Mouse (Mus musculus) forebrain, postnatal 0 days (tissue): ENCODE data around the gene Nhlrc3. TPM values are rescaled to one million over a fixed set of nuclear protein-coding genes. Genes with fewer than 3 reads are reported as not detected.

ENCODE experiments used
- ATAC-seq: fragments of 200-750 bp; cut with Nextera tagmentation; 2 replicates; pipeline ENCODE4 v1.8.0; 2017; ENCODE audit warnings: mild to moderate bottlenecking, moderate library complexity
- DNase-seq: peaks from one replicate; pipeline ENCODE4 v3.0.0-alpha.2; 2015
- H3K27ac ChIP-seq: fragments of 300-500 bp; sonication (generic); 2 replicates; pipeline ENCODE4 v1.5.1; 2014; ENCODE audit warnings: low read depth, mild to moderate bottlenecking, antibody characterized with exemption, low read length, moderate library complexity, mixed read lengths
- H3K27me3 ChIP-seq: fragments of 300-500 bp; sonication (generic); 2 replicates; pipeline ENCODE4 v1.6.1; 2014; ENCODE audit warnings: mild to moderate bottlenecking, low read length, mixed read lengths; ENCODE audit not compliant: insufficient read depth
- H3K36me3 ChIP-seq: fragments of 300-500 bp; sonication (generic); 2 replicates; pipeline ENCODE4 v1.6.1; 2014; ENCODE audit warnings: mild to moderate bottlenecking, moderate library complexity; ENCODE audit not compliant: insufficient read depth
- H3K4me1 ChIP-seq: fragments of 300-500 bp; sonication (generic); 2 replicates; pipeline ENCODE4 v1.6.1; 2014; ENCODE audit warnings: antibody characterized with exemption; ENCODE audit not compliant: insufficient read depth
- H3K4me2 ChIP-seq: fragments of 300-500 bp; sonication (generic); 2 replicates; pipeline ENCODE4 v1.6.1; 2014; ENCODE audit warnings: low read depth, mild to moderate bottlenecking, moderate library complexity
- H3K4me3 ChIP-seq: fragments of 300-500 bp; sonication (generic); 2 replicates; pipeline ENCODE4 v1.5.1; 2014; ENCODE audit warnings: low read depth, low read length, mixed read lengths
- H3K9ac ChIP-seq: fragments of 300-500 bp; sonication (generic); 2 replicates; pipeline ENCODE4 v1.6.1; 2014; ENCODE audit warnings: mild to moderate bottlenecking
- H3K9me3 ChIP-seq: fragments of 300-500 bp; sonication (generic); 2 replicates; pipeline ENCODE4 v1.6.1; 2016; ENCODE audit warnings: low read length
- CTCF ChIP-seq: sonication (generic); IDR thresholded peaks from 2 replicates; pipeline ENCODE4 v1.5.1; 2016; ENCODE audit warnings: antibody characterized with exemption, control low read depth, low read depth
- WGBS: fragments of 180-500 bp; shearing (Covaris S2); extraction: QIAGEN DNeasy Blood & Tissue Kit; methylation state at CpG from one replicate; pipeline ENCODE4 v1.1.7; 2014; 5-methylcytosine and 5-hydroxymethylcytosine counted together
- polyA plus RNA-seq: library from polyadenylated mRNA; unstranded; fragments of >200 nt; fragmentation: Nextera tagmentation; extraction: Ambion mirVana; gene quantifications from 2 replicates; pipeline ENCODE4 v1.2.1, GENCODE M21; 2015
- total RNA-seq: library from RNA; depleted of rRNA; stranded (reverse); fragments of >200 nt; gene quantifications from 2 replicates; pipeline ENCODE4 v1.2.3, GENCODE M21; 2014

The Nhlrc3 gene
- total and polyA plus RNA-seq, 2 experiments from 2014 or later, result 7.0 to 13.8 TPM

DNA sequence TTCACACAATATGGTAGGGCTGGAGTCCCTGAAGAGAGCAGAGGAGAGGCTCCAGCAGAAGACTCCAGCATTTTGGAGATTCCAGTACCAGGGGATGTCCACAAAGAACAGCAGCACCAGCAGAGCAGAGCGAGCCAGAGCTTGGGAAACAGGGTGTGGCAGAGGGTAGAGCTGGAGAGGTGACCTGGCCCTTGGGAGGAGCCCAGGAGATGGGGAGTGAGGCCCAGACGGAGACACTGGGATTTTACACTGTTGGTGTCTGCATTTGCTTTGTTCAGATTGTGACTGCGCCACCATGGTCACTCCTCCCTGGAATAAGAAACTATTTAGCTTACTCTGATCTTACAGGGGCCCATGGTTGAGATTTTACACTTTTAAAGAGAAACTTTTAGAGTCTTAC lies 16.3 kb downstream of the Nhlrc3 start:
- no peak overlapping the region for H3K4me2 ChIP-seq
- H3K27ac ChIP-seq, result no peak overlapping the region
- DNase-seq (no peak), ATAC-seq (no peak)
- no peaks in the 10 kb centered on the region for H3K9me3 ChIP-seq
- no peak for TF ChIP-seq CTCF
- no peaks in the 10 kb centered on the region for H3K4me1 ChIP-seq
- no peak overlapping the region for H3K9ac ChIP-seq
- no peak overlapping the region for H3K4me3 ChIP-seq
- H3K27me3 ChIP-seq, result no peaks in the 10 kb centered on the region
- WGBS, result 88% methylated on average over 3 of the region's 3 CpGs
- peaks cover 17% of the 10 kb centered on the region for H3K36me3 ChIP-seq

DNA sequence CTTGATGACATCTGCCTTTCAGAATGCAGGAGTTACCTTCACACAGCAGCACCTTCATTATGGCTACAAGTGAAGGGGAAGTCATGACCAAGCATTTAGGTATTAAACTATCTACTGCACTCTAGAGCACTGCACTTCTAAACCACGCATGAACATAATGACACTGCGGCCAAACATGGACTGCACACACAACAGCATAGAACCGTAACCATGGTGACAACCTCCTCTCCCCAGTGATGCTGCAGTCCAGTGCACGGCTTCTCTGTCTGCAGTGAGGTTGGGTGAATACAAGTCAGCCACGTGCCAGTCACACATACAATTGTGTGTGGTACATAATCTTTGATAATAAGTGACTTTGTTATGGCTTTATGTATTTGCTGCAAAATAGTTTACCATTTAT lies 17.6 kb downstream of the Nhlrc3 start:
- H3K4me2 ChIP-seq, result no peak overlapping the region
- H3K27me3 ChIP-seq, result no peaks in the 10 kb centered on the region
- H3K9ac ChIP-seq, result no peak overlapping the region
- H3K27ac ChIP-seq, result no peak overlapping the region
- H3K4me1 ChIP-seq, result no peaks in the 10 kb centered on the region
- peak; percentile 71 for ATAC-seq
- H3K36me3 ChIP-seq, result 0 out of 2 replicates have a peak, but pooled peaks cover 5% of the 10 kb centered on the region
- 56% methylated on average over 5 of the region's 5 CpGs for WGBS
- no peak for TF ChIP-seq CTCF
- H3K9me3 ChIP-seq, result no peaks in the 10 kb centered on the region
- H3K4me3 ChIP-seq, result no peak overlapping the region
- no peak for DNase-seq

DNA sequence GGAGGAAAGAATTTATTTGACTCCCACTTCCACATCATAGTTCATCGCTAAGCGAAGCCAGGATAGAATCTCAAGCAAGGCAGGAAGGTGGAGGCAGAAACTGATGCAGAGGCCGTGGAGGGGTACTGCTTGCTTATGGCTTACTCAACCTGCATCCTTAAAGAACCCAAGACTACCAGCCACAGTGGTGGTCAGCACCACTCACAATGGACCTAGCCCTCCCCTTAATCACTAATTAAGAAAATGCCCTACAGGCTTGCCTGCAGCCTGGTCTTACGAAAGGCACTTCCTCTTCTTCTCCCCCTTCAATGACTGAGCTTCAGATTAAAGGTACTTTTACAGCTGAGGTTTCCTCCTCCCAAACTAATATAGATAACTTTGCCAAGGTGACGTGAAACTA lies 26.6 kb downstream of the Nhlrc3 start:
- H3K4me3 ChIP-seq, result no peak overlapping the region
- no peaks in the 10 kb centered on the region for H3K27me3 ChIP-seq
- H3K4me1 ChIP-seq, result no peaks in the 10 kb centered on the region
- no peaks in the 10 kb centered on the region for H3K9me3 ChIP-seq
- no peak overlapping the region for H3K27ac ChIP-seq
- TF ChIP-seq CTCF, result no peak
- no peaks in the 10 kb centered on the region for H3K36me3 ChIP-seq
- WGBS, result 53% methylated on average over 5 of the region's 5 CpGs
- H3K4me2 ChIP-seq, result no peak overlapping the region
- no peak overlapping the region for H3K9ac ChIP-seq
- no peak for DNase-seq
- ATAC-seq, result no peak

DNA sequence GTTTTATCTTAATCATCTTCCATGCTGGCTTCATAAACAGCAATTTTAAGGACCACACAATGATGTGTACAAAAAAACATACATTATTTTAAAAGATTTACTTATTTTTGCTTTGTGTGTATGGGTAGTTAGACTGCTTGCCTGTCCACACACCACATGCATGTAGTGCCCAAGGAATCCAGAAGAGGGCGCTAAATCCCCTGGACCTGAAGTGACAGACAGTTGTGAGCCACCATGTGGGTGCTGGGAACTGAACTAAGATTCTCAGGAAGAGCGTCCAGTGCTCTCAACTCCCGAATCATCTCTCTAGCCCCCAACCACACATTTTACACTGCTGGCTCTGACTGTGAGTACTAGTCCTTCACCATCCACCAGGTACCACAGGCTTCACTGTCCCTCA lies 28.5 kb downstream of the Nhlrc3 start:
- 0 out of 2 replicates have a peak, but pooled peaks have one; percentile 23 for TF ChIP-seq CTCF
- Histone ChIP-seq H3K4me2 (no peak overlapping the region), H3K27ac (no peak overlapping the region), H3K9me3 (no peaks in the 10 kb centered on the region), H3K4me3 (no peak overlapping the region), H3K36me3 (no peaks in the 10 kb centered on the region), H3K27me3 (no peaks in the 10 kb centered on the region), H3K4me1 (no peaks in the 10 kb centered on the region), H3K9ac (no peak overlapping the region)
- WGBS, result 78% methylated on average over 3 of the region's 3 CpGs
- no peak for ATAC-seq
- no peak for DNase-seq

DNA sequence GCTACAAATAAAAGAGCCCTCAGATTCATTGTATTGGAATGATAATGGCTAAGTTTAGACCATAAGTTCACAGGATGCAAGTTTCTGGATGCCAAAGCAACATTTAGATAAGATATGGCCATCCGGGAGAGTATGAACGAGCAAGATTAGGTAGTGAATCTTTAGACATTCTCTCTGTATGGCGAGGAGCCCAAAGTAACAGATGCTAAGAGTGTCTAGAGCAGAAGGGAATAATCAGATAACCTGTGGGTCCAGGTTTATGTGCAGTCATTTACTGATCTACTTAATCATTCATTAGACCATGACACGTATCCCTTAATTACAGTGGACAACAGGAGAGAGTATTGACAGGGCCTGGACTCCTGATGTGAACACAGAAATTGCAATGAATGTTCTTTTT lies 39.6 kb downstream of the Nhlrc3 start:
- Histone ChIP-seq H3K27ac (no peak overlapping the region), H3K27me3 (no peaks in the 10 kb centered on the region), H3K36me3 (no peaks in the 10 kb centered on the region), H3K4me3 (no peak overlapping the region), H3K9me3 (no peaks in the 10 kb centered on the region), H3K4me2 (no peak overlapping the region), H3K9ac (no peak overlapping the region), H3K4me1 (no peaks in the 10 kb centered on the region)
- ATAC-seq (no peak), DNase-seq (no peak)
- WGBS, result 82% methylated on average over 4 of the region's 4 CpGs
- TF ChIP-seq CTCF, result no peak

DNA sequence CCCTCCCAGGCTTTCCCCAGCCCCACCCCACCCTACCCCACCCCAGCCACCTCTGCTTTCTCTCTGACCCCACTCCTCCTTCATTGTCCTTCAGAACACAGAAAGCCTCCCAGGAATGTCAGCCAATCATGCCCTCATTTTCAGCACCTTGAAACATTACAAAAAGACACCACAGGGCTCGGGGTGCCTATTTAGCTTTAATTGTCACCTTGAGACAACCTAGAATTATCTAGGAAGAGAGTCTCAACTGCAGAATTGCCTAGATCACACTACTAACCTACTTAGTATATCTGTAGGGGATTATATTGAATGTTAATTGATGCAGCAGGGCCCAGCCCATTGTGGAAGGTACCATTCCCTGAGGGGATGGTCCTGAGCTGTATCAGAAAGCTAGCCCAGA lies 40.4 kb downstream of the Nhlrc3 start:
- H3K9ac ChIP-seq, result no peak overlapping the region
- peak; percentile 38; the same call in 1 of the 2 replicates for ATAC-seq
- WGBS, result 44% methylated on average over 1 of the region's 1 CpGs

DNA sequence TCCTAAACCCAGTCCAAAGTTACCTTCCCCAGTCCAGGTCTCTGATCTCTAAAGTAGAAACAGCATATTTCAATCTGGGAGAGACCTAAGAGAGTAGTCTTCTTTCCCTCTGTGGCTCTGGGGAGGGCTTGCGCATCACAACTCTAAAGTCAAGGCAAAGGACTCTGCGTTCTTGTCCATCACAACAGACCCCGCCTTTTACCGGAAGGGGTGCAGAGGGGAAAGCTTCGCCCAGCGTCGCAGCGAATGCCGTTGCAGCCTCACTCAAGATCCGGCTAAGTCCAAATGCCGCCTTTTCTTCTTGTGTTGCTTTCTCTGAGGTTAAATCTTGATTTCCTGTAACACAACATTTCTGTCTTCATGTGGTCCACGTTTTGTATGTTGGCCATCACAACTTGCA lies 41.5 kb downstream of the Nhlrc3 start:
- no peaks in the 10 kb centered on the region for H3K36me3 ChIP-seq
- no peak for ATAC-seq

More for the DNA sequence above, 40.4 kb downstream of the Nhlrc3 start:
- no peak overlapping the region for H3K4me3 ChIP-seq
- H3K36me3 ChIP-seq, result no peaks in the 10 kb centered on the region
- no peak for TF ChIP-seq CTCF
- DNase-seq, result no peak
- H3K4me1 ChIP-seq, result no peaks in the 10 kb centered on the region
- no peaks in the 10 kb centered on the region for H3K27me3 ChIP-seq
- H3K4me2 ChIP-seq, result no peak overlapping the region
- H3K9me3 ChIP-seq, result no peaks in the 10 kb centered on the region
- H3K27ac ChIP-seq, result no peak overlapping the region

DNA sequence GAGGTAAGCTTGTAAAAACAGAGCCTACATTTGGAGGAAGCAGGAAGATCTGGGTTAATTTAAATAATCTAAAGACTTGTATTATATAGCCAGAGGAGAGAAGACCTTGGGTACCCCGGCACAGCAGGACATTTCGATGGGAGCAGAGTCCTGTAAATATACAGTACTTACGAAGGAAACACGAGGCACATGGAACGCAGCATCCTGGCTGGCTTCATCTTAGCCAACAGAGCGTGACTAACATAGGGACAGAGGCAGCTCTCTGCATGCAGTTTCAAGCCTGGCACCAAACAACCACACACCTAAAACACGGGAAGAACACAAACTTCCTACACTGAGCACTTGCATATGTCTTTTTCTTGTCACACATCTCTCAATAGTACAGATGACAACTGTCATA lies 45.4 kb downstream of the Nhlrc3 start:
- WGBS, result 62% methylated on average over 7 of the region's 7 CpGs
- no peaks in the 10 kb centered on the region for H3K27me3 ChIP-seq
- no peak overlapping the region for H3K4me3 ChIP-seq
- ATAC-seq, result no peak
- TF ChIP-seq CTCF, result no peak
- H3K9me3 ChIP-seq, result no peaks in the 10 kb centered on the region
- H3K36me3 ChIP-seq, result no peaks in the 10 kb centered on the region
- no peak overlapping the region for H3K4me2 ChIP-seq
- H3K9ac ChIP-seq, result no peak overlapping the region
- H3K27ac ChIP-seq, result no peak overlapping the region
- no peak for DNase-seq
- H3K4me1 ChIP-seq, result no peaks in the 10 kb centered on the region

More for the DNA sequence above, 41.5 kb downstream of the Nhlrc3 start:
- TF ChIP-seq CTCF, result no peak
- no peak overlapping the region for H3K27ac ChIP-seq
- no peaks in the 10 kb centered on the region for H3K4me1 ChIP-seq
- H3K27me3 ChIP-seq, result no peaks in the 10 kb centered on the region
- no peak for DNase-seq
- 92% methylated on average over 12 of the region's 12 CpGs for WGBS
- no peak overlapping the region for H3K9ac ChIP-seq
- no peaks in the 10 kb centered on the region for H3K9me3 ChIP-seq
- H3K4me2 ChIP-seq, result no peak overlapping the region
- no peak overlapping the region for H3K4me3 ChIP-seq
